Mouse (Mus musculus): ENCODE measurements around the gene Wwtr1. TPM values are rescaled to one million over a fixed set of nuclear protein-coding genes. Genes with fewer than 3 reads are reported as not detected.
A peak's percentile ranks its signal among the peaks of the same experiment; 100 is the strongest.

Gene Wwtr1
- polyA plus RNA-seq, 1 experiment from 2014 or later: 17.4 TPM

GRCm38 (mm10) chr3:57516146-57516545 is 59.6 kb downstream of the Wwtr1 start:
- Histone ChIP-seq H3K36me3 (ENCODE audit: control insufficient read depth, insufficient read depth, low read length) (no peaks in the 10 kb centered on the region), H3K9ac (ENCODE audit: low read length) (no peak overlapping the region), H3K4me2 (ENCODE audit: low read length) (no peak overlapping the region), H3K9me3 (ENCODE audit: control insufficient read depth, low read length) (no peaks in the 10 kb centered on the region), H3K27me3 (ENCODE audit: control insufficient read depth, insufficient read depth, low read length) (no peaks in the 10 kb centered on the region), H3K4me1 (ENCODE audit: control insufficient read depth in 2 of 2, insufficient read depth in 2 of 2, low read length in 2 of 2) (peaks cover 3 to 9% of the 10 kb centered on the region in 2 experiments; a peak in 3 of 4 replicates), H3K4me3 (ENCODE audit: control insufficient read depth in 1 of 2, insufficient read depth in 1 of 2, low read depth in 1 of 2, low read length in 2 of 2) (no peak overlapping the region), H3K27ac (replicated peaks in 1 of 2; ENCODE audit: control insufficient read depth in 1 of 2, insufficient read depth in 1 of 2, low read depth in 2 of 2, low read length in 2 of 2) (no peak overlapping the region)
- WGBS: 49% methylated on average over 4 of the region's 4 CpGs
- no peak; the same call in 1 of the 2 replicates for ATAC-seq (ENCODE audit: insufficient number of reproducible peaks, insufficient read depth, low FRiP score, low read depth)

- ATAC-seq (ENCODE audit: insufficient number of reproducible peaks, insufficient read depth, low FRiP score, low read depth): no peak
- Histone ChIP-seq H3K4me3 (ENCODE audit: control insufficient read depth in 1 of 2, insufficient read depth in 1 of 2, low read depth in 1 of 2, low read length in 2 of 2) (no peak overlapping the region), H3K27ac (replicated peaks in 1 of 2; ENCODE audit: control insufficient read depth in 1 of 2, insufficient read depth in 1 of 2, low read depth in 2 of 2, low read length in 2 of 2) (no peak overlapping the region), H3K9me3 (ENCODE audit: control insufficient read depth, low read length) (no peaks in the 10 kb centered on the region), H3K9ac (ENCODE audit: low read length) (no peak overlapping the region), H3K4me2 (ENCODE audit: low read length) (no peak overlapping the region), H3K27me3 (ENCODE audit: control insufficient read depth, insufficient read depth, low read length) (no peaks in the 10 kb centered on the region), H3K36me3 (ENCODE audit: control insufficient read depth, insufficient read depth, low read length) (no peaks in the 10 kb centered on the region), H3K4me1 (ENCODE audit: control insufficient read depth in 2 of 2, insufficient read depth in 2 of 2, low read length in 2 of 2) (peaks cover 3 to 9% of the 10 kb centered on the region in 2 experiments; a peak in 3 of 4 replicates)
- WGBS: 96% methylated on average over 7 of the region's 7 CpGs
Observed at GRCm38 (mm10) chr3:57515044-57515443, 60.7 kb downstream of the Wwtr1 start.

GRCm38 (mm10) chr3:57511816-57512586 is 63.7 kb downstream of the Wwtr1 start:
- H3K4me2 ChIP-seq (ENCODE audit: low read length): no peak overlapping the region
- WGBS: 79% methylated on average over 18 of the region's 18 CpGs
- ATAC-seq (ENCODE audit: insufficient number of reproducible peaks, insufficient read depth, low FRiP score, low read depth): no peak
- H3K36me3 ChIP-seq (ENCODE audit: control insufficient read depth, insufficient read depth, low read length): no peaks in the 10 kb centered on the region
- no peak overlapping the region for H3K9ac ChIP-seq (ENCODE audit: low read length)
- no peak overlapping the region for H3K4me3 ChIP-seq (ENCODE audit: control insufficient read depth in 1 of 2, insufficient read depth in 1 of 2, low read depth in 1 of 2, low read length in 2 of 2)
- no peaks in the 10 kb centered on the region for H3K9me3 ChIP-seq (ENCODE audit: control insufficient read depth, low read length)
- H3K27me3 ChIP-seq (ENCODE audit: control insufficient read depth, insufficient read depth, low read length): no peaks in the 10 kb centered on the region
- H3K27ac ChIP-seq (replicated peaks in 1 of 2; ENCODE audit: control insufficient read depth in 1 of 2, insufficient read depth in 1 of 2, low read depth in 2 of 2, low read length in 2 of 2): no peak overlapping the region
- H3K4me1 ChIP-seq (ENCODE audit: control insufficient read depth in 2 of 2, insufficient read depth in 2 of 2, low read length in 2 of 2): peaks cover 3 to 9% of the 10 kb centered on the region in 2 experiments; a peak in 3 of 4 replicates

- 76% methylated on average over 7 of the region's 7 CpGs for WGBS
Observed at GRCm38 (mm10) chr3:57509945-57510675, 65.6 kb downstream of the Wwtr1 start.

GRCm38 (mm10) chr3:57505991-57506390 is 69.7 kb downstream of the Wwtr1 start:
- H3K9ac ChIP-seq (ENCODE audit: low read length): no peak overlapping the region
- WGBS: 78% methylated on average over 10 of the region's 10 CpGs
- no peaks in the 10 kb centered on the region for H3K9me3 ChIP-seq (ENCODE audit: control insufficient read depth, low read length)
- H3K4me1 ChIP-seq (ENCODE audit: control insufficient read depth in 2 of 2, insufficient read depth in 2 of 2, low read length in 2 of 2): peaks cover 2 to 9% of the 10 kb centered on the region in 2 experiments; a peak in 3 of 4 replicates
- H3K4me3 ChIP-seq (ENCODE audit: control insufficient read depth in 1 of 2, insufficient read depth in 1 of 2, low read depth in 1 of 2, low read length in 2 of 2): no peak overlapping the region
- H3K4me2 ChIP-seq (ENCODE audit: low read length): no peak overlapping the region
- 0 out of 2 replicates have a peak, but pooled peaks cover 1% of the 10 kb centered on the region for H3K36me3 ChIP-seq (ENCODE audit: control insufficient read depth, insufficient read depth, low read length)
- no peaks in the 10 kb centered on the region for H3K27me3 ChIP-seq (ENCODE audit: control insufficient read depth, insufficient read depth, low read length)
- ATAC-seq (ENCODE audit: insufficient number of reproducible peaks, insufficient read depth, low FRiP score, low read depth): no peak
- peak overlapping the region; percentile 22 to 61; a peak in 3 of 4 replicates for H3K27ac ChIP-seq (replicated peaks in 1 of 2; ENCODE audit: control insufficient read depth in 1 of 2, insufficient read depth in 1 of 2, low read depth in 2 of 2, low read length in 2 of 2)

More at GRCm38 (mm10) chr3:57509945-57510675, 65.6 kb downstream of the Wwtr1 start:
- no peaks in the 10 kb centered on the region for H3K36me3 ChIP-seq (ENCODE audit: control insufficient read depth, insufficient read depth, low read length)
- no peak overlapping the region for H3K4me3 ChIP-seq (ENCODE audit: control insufficient read depth in 1 of 2, insufficient read depth in 1 of 2, low read depth in 1 of 2, low read length in 2 of 2)
- peak overlapping the region in 1 of 2 experiments; percentile 39; a peak in 2 of 4 replicates for H3K27ac ChIP-seq (replicated peaks in 1 of 2; ENCODE audit: control insufficient read depth in 1 of 2, insufficient read depth in 1 of 2, low read depth in 2 of 2, low read length in 2 of 2)
- H3K4me2 ChIP-seq (ENCODE audit: low read length): no peak overlapping the region
- ATAC-seq (ENCODE audit: insufficient number of reproducible peaks, insufficient read depth, low FRiP score, low read depth): no peak
- H3K27me3 ChIP-seq (ENCODE audit: control insufficient read depth, insufficient read depth, low read length): no peaks in the 10 kb centered on the region
- H3K9ac ChIP-seq (ENCODE audit: low read length): no peak overlapping the region
- peaks cover 4 to 8% of the 10 kb centered on the region in 2 experiments; a peak in 3 of 4 replicates for H3K4me1 ChIP-seq (ENCODE audit: control insufficient read depth in 2 of 2, insufficient read depth in 2 of 2, low read length in 2 of 2)
- H3K9me3 ChIP-seq (ENCODE audit: control insufficient read depth, low read length): no peaks in the 10 kb centered on the region

GRCm38 (mm10) chr3:57504756-57505155 is 71.0 kb downstream of the Wwtr1 start:
- whole genome bisulfite sequencing: 46% methylated on average over 2 of the region's 2 CpGs
- peak overlapping the region in 1 of 2 experiments; percentile 52; a peak in 2 of 4 replicates for H3K27ac ChIP-seq (replicated peaks in 1 of 2; ENCODE audit: control insufficient read depth in 1 of 2, insufficient read depth in 1 of 2, low read depth in 2 of 2, low read length in 2 of 2)
- no peaks in the 10 kb centered on the region for H3K9me3 ChIP-seq (ENCODE audit: control insufficient read depth, low read length)
- H3K4me1 ChIP-seq (ENCODE audit: control insufficient read depth in 2 of 2, insufficient read depth in 2 of 2, low read length in 2 of 2): peaks cover 2 to 9% of the 10 kb centered on the region in 2 experiments; a peak in 2 of 4 replicates
- no peak overlapping the region for H3K9ac ChIP-seq (ENCODE audit: low read length)
- H3K4me2 ChIP-seq (ENCODE audit: low read length): no peak overlapping the region
- no peak overlapping the region for H3K4me3 ChIP-seq (ENCODE audit: control insufficient read depth in 1 of 2, insufficient read depth in 1 of 2, low read depth in 1 of 2, low read length in 2 of 2)
- no peak for ATAC-seq (ENCODE audit: insufficient number of reproducible peaks, insufficient read depth, low FRiP score, low read depth)
- H3K27me3 ChIP-seq (ENCODE audit: control insufficient read depth, insufficient read depth, low read length): no peaks in the 10 kb centered on the region
- peaks cover 12% of the 10 kb centered on the region; the same call in 1 of the 2 replicates for H3K36me3 ChIP-seq (ENCODE audit: control insufficient read depth, insufficient read depth, low read length)

- no peak overlapping the region for H3K4me2 ChIP-seq (ENCODE audit: low read length)
- no peak overlapping the region for H3K4me3 ChIP-seq (ENCODE audit: control insufficient read depth in 1 of 2, insufficient read depth in 1 of 2, low read depth in 1 of 2, low read length in 2 of 2)
- 80% methylated on average over 10 of the region's 10 CpGs for WGBS
- no peaks in the 10 kb centered on the region for H3K27me3 ChIP-seq (ENCODE audit: control insufficient read depth, insufficient read depth, low read length)
- no peak overlapping the region for H3K9ac ChIP-seq (ENCODE audit: low read length)
- peaks cover 2 to 9% of the 10 kb centered on the region in 2 experiments; a peak in 3 of 4 replicates for H3K4me1 ChIP-seq (ENCODE audit: control insufficient read depth in 2 of 2, insufficient read depth in 2 of 2, low read length in 2 of 2)
- no peaks in the 10 kb centered on the region for H3K9me3 ChIP-seq (ENCODE audit: control insufficient read depth, low read length)
- H3K36me3 ChIP-seq (ENCODE audit: control insufficient read depth, insufficient read depth, low read length): peaks cover 19% of the 10 kb centered on the region; the same call in 1 of the 2 replicates
- no peak for ATAC-seq (ENCODE audit: insufficient number of reproducible peaks, insufficient read depth, low FRiP score, low read depth)
- no peak overlapping the region for H3K27ac ChIP-seq (replicated peaks in 1 of 2; ENCODE audit: control insufficient read depth in 1 of 2, insufficient read depth in 1 of 2, low read depth in 2 of 2, low read length in 2 of 2)
Observed at GRCm38 (mm10) chr3:57501596-57502220, 74.0 kb downstream of the Wwtr1 start.
